18 mouse cellular contexts compared by ENCODE assay signal in genomic region chr5:85485157-85485556, GRCm38 (mm10).
"Had no signal": no experiment of that assay in that cellular context is flagged by ENCODE, and none has a peak within 500 bp of the region (broad histone marks: within the 10 kb centered on the region; RNA-seq: fewer than 3 reads in every experiment).

No protein-coding gene starts in this region.

- H3K4me3 ChIP-seq: lung, embryonic 15.5 days; megakaryocyte, embryonic 14.5 days; neural tube, embryonic 12.5 days; stomach, embryonic 15.5 days had no signal

- H3K36me3 ChIP-seq: lung, embryonic 15.5 days; neural tube, embryonic 12.5 days; stomach, embryonic 15.5 days had no signal

- H3K9me3 ChIP-seq: lung, embryonic 15.5 days; megakaryocyte, embryonic 14.5 days; neural tube, embryonic 12.5 days; stomach, embryonic 15.5 days had no signal

- H3K4me1 ChIP-seq: lung, embryonic 15.5 days; megakaryocyte, embryonic 14.5 days; neural tube, embryonic 12.5 days; stomach, embryonic 15.5 days had no signal

- ATAC-seq: liver, postnatal 0 days; lung, postnatal 0 days; midbrain, embryonic 16.5 days had no signal

- DNase-seq: liver, postnatal 0 days; lung, adult 2 months; lung, postnatal 14 days; lung, postnatal 36 days; midbrain, embryonic 14.5 days; right cerebral cortex, postnatal 14 days; thymus, adult 2 months; thymus, postnatal 25 days; thymus, postnatal 4 days had no signal

- H3K4me2 ChIP-seq: lung, embryonic 15.5 days; midbrain, embryonic 11.5 days; neural tube, embryonic 12.5 days; stomach, embryonic 15.5 days had no signal

- H3K27ac ChIP-seq: lung, embryonic 15.5 days; macrophage; neural tube, embryonic 12.5 days; stomach, embryonic 15.5 days; stomach, postnatal 0 days had no signal

- H3K27me3 ChIP-seq: lung, embryonic 15.5 days; megakaryocyte, embryonic 14.5 days; neural tube, embryonic 12.5 days; stomach, embryonic 15.5 days had no signal

- H3K9ac ChIP-seq: liver, postnatal 0 days; lung, embryonic 15.5 days; neural tube, embryonic 12.5 days; stomach, embryonic 15.5 days had no signal
